ENCODE assay signal across 30 mouse cellular contexts in genomic region chr13:75343422-75343821, GRCm38 (mm10).
"Had no signal": no experiment of that assay in that cellular context is flagged by ENCODE, and none has a peak within 500 bp of the region (broad histone marks: within the 10 kb centered on the region; RNA-seq: fewer than 3 reads in every experiment).

No protein-coding gene starts in this region.

- H3K4me1 ChIP-seq: limb, embryonic 10.5 days; limb, embryonic 12.5 days; limb, embryonic 13.5 days; limb, embryonic 15.5 days; liver, embryonic 13.5 days; liver, embryonic 15.5 days; lung, embryonic 15.5 days; midbrain, embryonic 10.5 days; midbrain, embryonic 12.5 days; midbrain, embryonic 13.5 days; midbrain, embryonic 15.5 days; neural tube, embryonic 12.5 days had no signal

- H3K36me3 ChIP-seq: limb, embryonic 10.5 days; limb, embryonic 12.5 days; limb, embryonic 13.5 days; limb, embryonic 15.5 days; liver, embryonic 13.5 days; liver, embryonic 15.5 days; lung, embryonic 15.5 days; midbrain, embryonic 10.5 days; midbrain, embryonic 12.5 days; midbrain, embryonic 13.5 days; midbrain, embryonic 15.5 days; neural tube, embryonic 12.5 days had no signal

- H3K9me3 ChIP-seq: limb, embryonic 10.5 days; limb, embryonic 12.5 days; limb, embryonic 13.5 days; limb, embryonic 15.5 days; liver, embryonic 13.5 days; liver, embryonic 15.5 days; lung, embryonic 15.5 days; megakaryocyte, embryonic 14.5 days; midbrain, embryonic 10.5 days; midbrain, embryonic 12.5 days; midbrain, embryonic 13.5 days; midbrain, embryonic 15.5 days; neural tube, embryonic 12.5 days had no signal

- H3K27ac ChIP-seq: left cerebral cortex, adult 2 months; limb, embryonic 10.5 days; limb, embryonic 12.5 days; limb, embryonic 13.5 days; limb, embryonic 15.5 days; liver, embryonic 13.5 days; liver, embryonic 14.5 days; liver, embryonic 15.5 days; lung, embryonic 15.5 days; macrophage; midbrain, embryonic 10.5 days; midbrain, embryonic 12.5 days; midbrain, embryonic 13.5 days; midbrain, embryonic 15.5 days; neural tube, embryonic 12.5 days had no signal

- H3K9ac ChIP-seq: limb, embryonic 12.5 days; limb, embryonic 13.5 days; limb, embryonic 15.5 days; liver, embryonic 13.5 days; liver, embryonic 14.5 days; liver, embryonic 15.5 days; lung, embryonic 14.5 days; lung, embryonic 15.5 days; midbrain, embryonic 12.5 days; midbrain, embryonic 13.5 days; midbrain, embryonic 15.5 days; neural tube, embryonic 12.5 days had no signal

- ATAC-seq: lung, postnatal 0 days; midbrain, embryonic 13.5 days; midbrain, embryonic 15.5 days; midbrain, embryonic 16.5 days had no signal

- H3K4me3 ChIP-seq: left cerebral cortex, adult 2 months; limb, embryonic 10.5 days; limb, embryonic 12.5 days; limb, embryonic 13.5 days; limb, embryonic 15.5 days; liver, embryonic 13.5 days; liver, embryonic 15.5 days; lung, embryonic 15.5 days; megakaryocyte, embryonic 14.5 days; midbrain, embryonic 10.5 days; midbrain, embryonic 12.5 days; midbrain, embryonic 13.5 days; midbrain, embryonic 15.5 days; myocyte; neural tube, embryonic 12.5 days had no signal

- H3K27me3 ChIP-seq: limb, embryonic 12.5 days; limb, embryonic 13.5 days; limb, embryonic 15.5 days; liver, embryonic 13.5 days; liver, embryonic 15.5 days; lung, embryonic 15.5 days; megakaryocyte, embryonic 14.5 days; midbrain, embryonic 12.5 days; midbrain, embryonic 13.5 days; midbrain, embryonic 15.5 days; neural tube, embryonic 12.5 days had no signal

- H3K4me2 ChIP-seq: limb, embryonic 12.5 days; limb, embryonic 13.5 days; limb, embryonic 15.5 days; liver, embryonic 13.5 days; liver, embryonic 15.5 days; lung, embryonic 14.5 days; lung, embryonic 15.5 days; midbrain, embryonic 11.5 days; midbrain, embryonic 12.5 days; midbrain, embryonic 13.5 days; midbrain, embryonic 15.5 days; neural tube, embryonic 12.5 days had no signal

- DNase-seq: layer of hippocampus, postnatal 36 days; left cerebral cortex, postnatal 4 days; liver, embryonic 13.5 days; lung, adult 18-20 months; lung, adult 2 months; lung, embryonic 14.5 days; lung, postnatal 10 days; lung, postnatal 14 days; lung, postnatal 36 days; lung, postnatal 4 days; midbrain, embryonic 14.5 days had no signal
